Mouse (Mus musculus) heart, postnatal 0 days (tissue): ENCODE results near the gene Kif5c.

Experiments used
- CTCF ChIP-seq: IDR thresholded peaks from 2 replicates; pipeline ENCODE4 v1.5.1; 2016; ENCODE audit warnings: antibody characterized with exemption, control low read depth, low read depth
- EP300 ChIP-seq: IDR thresholded peaks from 2 replicates; pipeline ENCODE4 v1.6.1; 2016; ENCODE audit warnings: antibody characterized with exemption, low read depth

DNA sequence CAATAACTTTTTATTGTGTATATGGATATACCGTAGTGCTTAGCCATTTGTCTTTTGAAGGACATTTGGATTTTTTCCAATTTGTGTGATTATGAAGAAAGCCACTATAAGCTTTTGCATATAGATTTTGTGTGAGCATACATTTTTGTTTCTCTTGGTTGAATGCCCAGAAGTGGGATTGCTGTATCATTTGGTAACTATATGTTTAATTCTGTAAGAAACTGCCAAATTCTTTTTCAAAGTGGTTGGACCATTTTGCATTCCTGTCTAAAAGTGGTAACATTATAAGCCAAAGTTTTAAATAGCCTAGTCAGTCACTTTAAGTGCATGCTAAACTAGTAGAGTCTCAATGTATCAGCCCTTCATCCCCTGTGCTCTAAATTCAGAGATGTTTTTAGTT, 6.5 kb downstream of the Kif5c start:
- TF ChIP-seq CTCF (no peak), EP300 (no peak)
